Mouse (Mus musculus) forebrain, embryonic 16.5 days (tissue): Measurements from ENCODE around the gene Plekhg6. TPM values are rescaled to one million over a fixed set of nuclear protein-coding genes. Genes with fewer than 3 reads are reported as not detected.

Source experiments
- ATAC-seq: fragments of 200-750 bp; cut with Nextera tagmentation; 2 replicates; pipeline ENCODE4 v1.8.0; 2017; ENCODE audit warnings: mild to moderate bottlenecking, moderate library complexity
- H3K27ac ChIP-seq: fragments of 300-500 bp; sonication (generic); 2 replicates; pipeline ENCODE4 v1.5.1; 2014; ENCODE audit warnings: low read length, control low read depth
- H3K27me3 ChIP-seq: fragments of 300-500 bp; sonication (generic); replicated peaks from 2 replicates; pipeline ENCODE4 v1.6.1; 2014; ENCODE audit warnings: low read length; ENCODE audit not compliant: control insufficient read depth, insufficient read depth
- H3K36me3 ChIP-seq: fragments of 300-500 bp; sonication (generic); 2 replicates; pipeline ENCODE4 v1.6.1; 2014; ENCODE audit not compliant: control insufficient read depth, insufficient read depth
- H3K4me1 ChIP-seq: fragments of 300-500 bp; sonication (generic); replicated peaks from 2 replicates; pipeline ENCODE4 v1.6.1; 2014; ENCODE audit warnings: low read length; ENCODE audit not compliant: control insufficient read depth, insufficient read depth
- H3K4me2 ChIP-seq: fragments of 300-500 bp; sonication (generic); 2 replicates; pipeline ENCODE4 v1.6.1; 2014; ENCODE audit warnings: mild to moderate bottlenecking, low read length, control low read depth
- H3K4me3 ChIP-seq: fragments of 300-500 bp; sonication (generic); replicated peaks from 2 replicates; pipeline ENCODE4 v1.5.1; 2014; ENCODE audit warnings: mild to moderate bottlenecking, low read length, control low read depth
- H3K9ac ChIP-seq: fragments of 300-500 bp; sonication (generic); replicated peaks from 2 replicates; pipeline ENCODE4 v1.6.1; 2014; ENCODE audit warnings: low read depth, low read length, control low read depth
- H3K9me3 ChIP-seq: fragments of 300-500 bp; sonication (generic); 2 replicates; pipeline ENCODE4 v1.6.1; 2016; ENCODE audit warnings: low read length; ENCODE audit not compliant: control insufficient read depth
- WGBS: fragments of 180-500 bp; shearing (Covaris S2); extraction: QIAGEN DNeasy Blood & Tissue Kit; methylation state at CpG from one replicate; pipeline ENCODE4 v1.1.7; 2014; 5-methylcytosine and 5-hydroxymethylcytosine counted together
- polyA plus RNA-seq: library from polyadenylated mRNA; unstranded; fragments of >200 nt; fragmentation: Nextera tagmentation; extraction: Ambion mirVana; gene quantifications from 2 replicates; pipeline ENCODE4 v1.2.1, GENCODE M21; 2015

Gene Plekhg6
- 0.07 TPM in 1 of 2 replicates, not detected in the other for polyA plus RNA-seq

GRCm38 (mm10) chr6:125380372-125381360 lies at the start of gene Plekhg6:
Gene Plekhg6 (minus strand): TSS chr6:125380793.
- no peak for ATAC-seq
- WGBS, result 11% methylated on average over 38 of the region's 40 CpGs
- Histone ChIP-seq H3K4me3 (peak within 1 kb of the TSS; percentile 17), H3K9ac (no peak within 1 kb of the TSS), H3K27ac (no peak within 1 kb of the TSS), H3K9me3 (no peaks in the 10 kb centered on the region), H3K36me3 (no peaks in the 10 kb centered on the region), H3K4me1 (peaks cover 8% of the 10 kb centered on the region), H3K4me2 (peak within 1 kb of the TSS; percentile 49), H3K27me3 (peaks cover 35% of the 10 kb centered on the region)

GRCm38 (mm10) chr6:125429741-125430140 lies 49.1 kb upstream of the Plekhg6 start:
- Histone ChIP-seq H3K9ac (no peak overlapping the region), H3K27me3 (no peaks in the 10 kb centered on the region), H3K27ac (no peak overlapping the region), H3K36me3 (no peaks in the 10 kb centered on the region), H3K4me3 (no peak overlapping the region), H3K4me2 (no peak overlapping the region), H3K9me3 (no peaks in the 10 kb centered on the region), H3K4me1 (peaks cover 6% of the 10 kb centered on the region)
- 86% methylated on average over 6 of the region's 6 CpGs for WGBS
- no peak for ATAC-seq

GRCm38 (mm10) chr6:125426383-125427360 lies 46.1 kb upstream of the Plekhg6 start:
- H3K36me3 ChIP-seq, result no peaks in the 10 kb centered on the region

GRCm38 (mm10) chr6:125425205-125426090 lies 44.9 kb upstream of the Plekhg6 start:
- Histone ChIP-seq H3K9me3 (no peaks in the 10 kb centered on the region), H3K36me3 (no peaks in the 10 kb centered on the region), H3K4me3 (no peak overlapping the region), H3K9ac (no peak overlapping the region), H3K27ac (no peak overlapping the region), H3K4me1 (peaks cover 7% of the 10 kb centered on the region), H3K4me2 (no peak overlapping the region), H3K27me3 (no peaks in the 10 kb centered on the region)
- 57% methylated on average over 15 of the region's 15 CpGs for WGBS
- no peak for ATAC-seq

More at GRCm38 (mm10) chr6:125426383-125427360, 46.1 kb upstream of the Plekhg6 start:
- peak; percentile 82 for ATAC-seq
- H3K9ac ChIP-seq, result peak overlapping the region; percentile 51
- no peak overlapping the region for H3K27ac ChIP-seq
- peaks cover 8% of the 10 kb centered on the region for H3K4me1 ChIP-seq
- H3K4me2 ChIP-seq, result peak overlapping the region; percentile 69
- H3K9me3 ChIP-seq, result no peaks in the 10 kb centered on the region
- H3K4me3 ChIP-seq, result peak overlapping the region; percentile 36
- WGBS, result 2% methylated on average over 25 of the region's 25 CpGs
- no peaks in the 10 kb centered on the region for H3K27me3 ChIP-seq

- 83% methylated on average over 3 of the region's 3 CpGs for WGBS
- H3K4me2 ChIP-seq, result no peak overlapping the region
Observed at GRCm38 (mm10) chr6:125424156-125424555, 43.6 kb upstream of the Plekhg6 start.

GRCm38 (mm10) chr6:125423507-125423906 lies 42.9 kb upstream of the Plekhg6 start:
- Histone ChIP-seq H3K4me1 (peaks cover 6% of the 10 kb centered on the region), H3K9ac (no peak overlapping the region), H3K27me3 (no peaks in the 10 kb centered on the region), H3K9me3 (no peaks in the 10 kb centered on the region), H3K36me3 (no peaks in the 10 kb centered on the region), H3K4me2 (no peak overlapping the region), H3K27ac (no peak overlapping the region), H3K4me3 (no peak overlapping the region)
- 47% methylated on average over 13 of the region's 13 CpGs for WGBS
- ATAC-seq, result no peak

More at GRCm38 (mm10) chr6:125424156-125424555, 43.6 kb upstream of the Plekhg6 start:
- Histone ChIP-seq H3K36me3 (no peaks in the 10 kb centered on the region), H3K4me3 (no peak overlapping the region), H3K9ac (no peak overlapping the region), H3K27ac (no peak overlapping the region), H3K9me3 (no peaks in the 10 kb centered on the region), H3K4me1 (peaks cover 6% of the 10 kb centered on the region), H3K27me3 (no peaks in the 10 kb centered on the region)
- no peak for ATAC-seq

GRCm38 (mm10) chr6:125423099-125423498 lies 42.5 kb upstream of the Plekhg6 start:
- H3K4me2 ChIP-seq, result peak overlapping the region; percentile 33; the same call in 1 of the 2 replicates
- ATAC-seq, result no peak
- H3K27ac ChIP-seq, result no peak overlapping the region
- H3K4me3 ChIP-seq, result no peak overlapping the region
- 39% methylated on average over 3 of the region's 3 CpGs for WGBS
- H3K9ac ChIP-seq, result no peak overlapping the region
- H3K36me3 ChIP-seq, result no peaks in the 10 kb centered on the region
- no peaks in the 10 kb centered on the region for H3K27me3 ChIP-seq
- H3K4me1 ChIP-seq, result peaks cover 6% of the 10 kb centered on the region
- H3K9me3 ChIP-seq, result no peaks in the 10 kb centered on the region

- 21% methylated on average over 19 of the region's 20 CpGs for WGBS
- no peaks in the 10 kb centered on the region for H3K9me3 ChIP-seq
- H3K36me3 ChIP-seq, result no peaks in the 10 kb centered on the region
- peak overlapping the region; percentile 33 for H3K4me2 ChIP-seq
- H3K4me3 ChIP-seq, result no peak overlapping the region
- H3K9ac ChIP-seq, result no peak overlapping the region
- H3K27ac ChIP-seq, result no peak overlapping the region
- peaks cover 6% of the 10 kb centered on the region for H3K4me1 ChIP-seq
- no peaks in the 10 kb centered on the region for H3K27me3 ChIP-seq
- ATAC-seq, result peak; percentile 18; the same call in 1 of the 2 replicates
Observed at GRCm38 (mm10) chr6:125422051-125422822, 41.6 kb upstream of the Plekhg6 start.
